Mouse (Mus musculus): ENCODE measurements around the gene Gm572. TPM values are rescaled to one million over a fixed set of nuclear protein-coding genes. Genes with fewer than 3 reads are reported as not detected.
A peak's percentile ranks its signal among the peaks of the same experiment; 100 is the strongest.

Gm572 gene
- total RNA-seq, 2 experiments from 2014 or later, result 5.6 to 6.8 TPM

DNA sequence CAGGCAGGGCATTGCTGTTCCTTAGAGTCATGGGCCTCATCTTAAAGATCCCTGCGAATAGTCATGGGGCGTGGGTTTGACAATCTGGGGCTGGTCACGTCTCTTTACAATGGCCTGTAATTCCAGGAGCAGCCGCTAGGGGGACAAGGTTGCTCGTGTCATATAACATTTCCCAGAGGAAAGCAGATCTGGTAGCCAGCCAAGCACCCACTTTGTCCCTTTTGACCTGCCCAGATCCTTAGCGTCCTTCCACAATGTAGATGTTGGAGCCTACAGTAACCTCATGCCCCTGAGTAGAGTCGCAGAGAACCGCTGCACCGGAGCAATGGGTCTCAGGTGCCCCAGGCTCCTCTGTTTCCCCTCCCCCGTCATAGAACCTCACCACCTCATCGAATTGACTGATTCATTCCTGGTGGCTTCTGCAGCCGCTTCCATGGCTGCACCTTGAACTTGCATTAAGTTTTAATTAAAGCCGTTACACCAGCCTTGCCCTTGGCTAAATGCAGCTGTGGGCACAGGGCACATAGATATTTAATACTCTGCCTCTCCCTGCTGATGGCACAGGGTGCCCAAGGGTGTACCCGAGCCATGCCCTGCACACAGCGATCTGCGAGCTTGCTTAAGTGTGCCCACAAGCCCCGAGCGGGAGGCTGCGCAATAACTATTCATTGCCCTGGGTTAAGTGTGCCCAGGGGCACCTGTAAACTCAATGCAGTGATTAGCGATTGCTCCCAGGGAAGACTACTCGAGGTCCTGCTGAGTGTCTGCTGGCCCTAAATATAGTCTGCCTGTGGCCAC is 19.2 kb downstream of the Gm572 start:
- peak; percentile 66 for DNase-seq
- intact Hi-C loops (cut with DNase I), result no loop called here

DNA sequence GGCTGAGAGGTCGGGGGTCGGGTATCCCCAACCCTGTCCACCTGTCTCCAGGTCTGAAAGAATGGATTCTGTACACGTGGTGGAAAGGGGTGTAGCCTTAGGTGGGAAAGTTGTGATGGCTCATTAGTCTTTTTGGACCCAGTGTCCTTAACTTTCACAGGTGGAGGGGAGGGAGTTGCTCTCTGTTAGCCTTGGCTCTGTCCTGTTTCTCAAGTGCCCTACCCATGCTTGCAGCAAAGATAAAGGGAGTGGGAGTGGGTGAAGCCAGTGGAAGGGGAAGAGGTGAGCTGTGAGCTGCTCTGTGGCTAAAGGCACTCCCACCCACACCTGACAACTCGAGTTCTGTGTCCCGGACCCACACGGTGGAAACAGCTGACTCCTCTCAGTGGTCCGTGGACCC is 20.2 kb downstream of the Gm572 start:
- intact Hi-C loops (cut with DNase I), result no loop called here
- DNase-seq, result no peak

DNA sequence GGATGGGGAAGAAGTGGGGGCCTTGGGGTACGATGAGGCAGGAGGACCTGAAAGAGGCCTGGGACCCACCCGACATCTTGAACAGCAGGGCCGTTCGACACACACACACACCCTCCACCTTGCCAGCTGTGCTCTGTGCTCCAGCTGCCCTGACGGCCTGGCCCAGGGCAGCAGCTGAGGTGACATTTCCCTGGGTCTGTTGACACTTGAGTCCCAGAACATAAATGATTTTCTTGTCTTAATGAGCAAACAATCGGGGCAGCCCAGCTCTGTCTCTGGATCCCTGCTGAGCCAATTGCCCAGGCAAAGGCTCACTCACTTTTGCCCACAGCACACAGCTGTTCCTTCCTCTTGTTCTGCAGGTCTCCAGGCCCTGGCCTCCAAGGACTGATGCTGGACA is 20.9 kb downstream of the Gm572 start:
- no peak for DNase-seq
- intact Hi-C loops (cut with DNase I), result no loop called here

DNA sequence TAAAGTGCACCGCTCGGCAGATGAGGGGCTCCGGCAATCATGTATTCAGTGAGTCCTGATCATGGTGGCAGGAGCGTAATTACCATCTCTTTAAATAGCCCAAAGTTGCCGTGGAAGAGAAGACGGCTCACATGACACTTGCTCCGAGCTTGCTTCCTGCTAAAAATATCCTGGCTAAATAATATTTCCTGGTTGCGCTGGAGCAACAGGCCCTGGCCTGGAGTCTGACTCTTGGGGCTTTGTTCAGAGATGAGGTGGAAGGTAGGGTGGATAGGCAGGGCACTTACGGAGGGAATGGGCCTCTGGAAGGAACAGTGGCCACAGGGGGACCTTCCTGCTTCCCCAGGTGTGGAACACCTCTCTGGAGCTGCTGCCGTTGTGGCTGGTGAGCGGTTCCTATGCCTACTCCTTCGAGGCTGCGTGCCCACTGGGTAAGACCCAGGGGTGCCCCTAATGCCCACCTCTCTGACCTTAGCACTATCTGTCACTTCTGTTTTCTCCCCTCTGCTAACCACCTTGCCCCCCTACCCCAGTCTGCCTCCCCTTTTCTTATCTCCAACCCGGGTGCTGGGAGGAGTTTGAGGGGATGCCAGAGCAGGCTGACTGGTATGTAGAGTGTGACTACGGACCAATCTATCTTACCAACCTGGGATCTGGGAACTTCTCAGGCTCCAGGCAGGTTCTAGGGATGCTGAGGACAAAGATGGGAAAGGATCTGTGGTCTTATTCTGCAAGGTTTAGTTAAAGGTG is 24.1 kb downstream of the Gm572 start:
- DNase-seq, result no peak
- intact Hi-C loops (cut with DNase I), result no loop called here

DNA sequence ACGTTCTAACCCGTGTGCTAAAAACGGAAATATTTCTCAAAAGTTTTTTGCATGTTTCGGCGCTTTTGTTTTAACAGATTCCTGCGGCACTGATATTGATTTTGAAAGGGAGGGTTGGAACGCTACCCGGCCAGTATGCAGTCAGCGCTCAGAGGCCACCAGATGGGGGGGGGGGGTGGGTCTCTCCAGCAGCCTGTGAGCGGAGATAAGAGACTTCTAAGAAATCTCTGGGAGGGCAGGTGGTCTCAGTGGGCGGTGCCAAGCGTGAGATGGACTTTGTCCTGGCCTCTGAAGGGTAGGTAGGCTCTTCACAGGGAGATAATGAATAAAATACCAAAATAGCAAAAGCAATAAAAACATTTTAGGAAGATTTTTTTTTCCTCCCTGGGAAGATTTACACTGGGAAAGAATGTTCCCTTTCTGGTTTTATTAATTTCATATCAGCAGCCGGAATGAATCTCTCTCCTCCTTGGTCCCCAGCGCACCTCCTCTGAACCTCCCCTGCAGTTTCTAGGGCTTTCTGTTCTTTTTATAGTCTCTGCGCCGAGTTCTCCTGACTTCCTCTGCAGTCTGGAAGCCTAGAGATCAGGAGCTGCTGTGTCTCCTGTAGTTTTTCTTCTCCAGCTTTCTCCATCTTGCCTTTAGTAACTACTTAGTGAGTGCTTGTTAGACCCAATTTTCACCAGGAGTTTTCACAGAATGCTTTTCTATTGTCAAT is 28.3 kb downstream of the Gm572 start:
- no peak for DNase-seq
- intact Hi-C loops (cut with DNase I), result no loop called here

DNA sequence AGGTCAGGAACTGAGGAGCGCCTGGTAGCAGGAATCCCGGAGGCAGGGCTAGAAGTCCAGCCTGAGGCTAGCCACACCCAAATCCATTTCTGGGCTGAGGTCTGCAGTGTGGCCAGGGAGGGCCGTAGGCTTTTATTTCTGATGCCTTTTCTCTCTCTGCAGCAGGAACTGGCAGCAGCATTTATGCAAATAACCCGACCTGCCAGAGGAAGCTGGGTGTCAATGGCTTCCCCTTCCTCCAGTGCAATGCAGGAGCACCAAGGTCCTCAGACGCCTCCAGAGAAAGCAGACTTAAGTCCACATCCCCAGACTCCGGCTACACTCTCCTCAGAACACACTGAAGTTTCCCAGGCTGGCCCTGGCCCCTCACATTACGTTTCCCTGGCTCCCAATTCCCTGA is 31.9 kb downstream of the Gm572 start:
- no peak for DNase-seq
- intact Hi-C loops (cut with DNase I), result no loop called here

DNA sequence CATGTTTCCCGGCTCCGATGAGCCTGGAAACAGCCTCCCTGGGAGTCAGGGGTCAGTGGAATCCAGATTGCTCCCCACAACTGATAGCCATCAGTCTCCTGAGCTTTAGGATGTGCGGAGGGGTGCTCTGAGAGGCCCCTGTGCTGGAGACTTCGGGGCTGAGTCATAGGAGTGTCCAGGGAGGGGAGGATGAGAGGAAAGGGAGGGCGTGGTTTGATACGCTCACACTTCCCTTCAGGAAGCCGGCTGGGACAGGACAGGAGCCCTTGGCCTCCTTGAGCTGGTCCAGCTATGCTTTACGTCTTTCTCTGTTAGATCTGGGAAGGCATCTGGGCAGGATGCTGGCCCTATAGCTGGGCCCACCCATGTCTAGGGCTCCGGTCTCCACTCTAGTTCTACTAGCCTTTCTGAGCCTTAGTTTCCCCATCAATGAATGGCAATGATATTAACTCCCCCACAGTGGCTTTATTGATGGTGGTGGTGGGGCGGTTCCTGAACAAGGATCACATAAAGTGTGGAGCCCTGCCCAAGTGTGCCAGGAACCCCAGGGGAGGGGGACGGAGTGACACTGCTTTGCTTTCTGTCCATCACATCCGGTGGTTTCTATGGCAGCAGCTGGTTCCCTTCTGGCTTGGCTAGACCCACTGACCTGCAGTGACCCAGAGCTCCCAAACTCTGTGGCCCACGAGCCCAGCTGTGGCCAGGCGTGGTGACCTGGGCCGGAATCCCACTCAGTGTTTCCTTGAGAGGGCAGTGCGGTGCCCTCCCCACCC is 33.3 kb downstream of the Gm572 start:
- DNase-seq, result no peak
- intact Hi-C loops (cut with DNase I), result no loop called here

DNA sequence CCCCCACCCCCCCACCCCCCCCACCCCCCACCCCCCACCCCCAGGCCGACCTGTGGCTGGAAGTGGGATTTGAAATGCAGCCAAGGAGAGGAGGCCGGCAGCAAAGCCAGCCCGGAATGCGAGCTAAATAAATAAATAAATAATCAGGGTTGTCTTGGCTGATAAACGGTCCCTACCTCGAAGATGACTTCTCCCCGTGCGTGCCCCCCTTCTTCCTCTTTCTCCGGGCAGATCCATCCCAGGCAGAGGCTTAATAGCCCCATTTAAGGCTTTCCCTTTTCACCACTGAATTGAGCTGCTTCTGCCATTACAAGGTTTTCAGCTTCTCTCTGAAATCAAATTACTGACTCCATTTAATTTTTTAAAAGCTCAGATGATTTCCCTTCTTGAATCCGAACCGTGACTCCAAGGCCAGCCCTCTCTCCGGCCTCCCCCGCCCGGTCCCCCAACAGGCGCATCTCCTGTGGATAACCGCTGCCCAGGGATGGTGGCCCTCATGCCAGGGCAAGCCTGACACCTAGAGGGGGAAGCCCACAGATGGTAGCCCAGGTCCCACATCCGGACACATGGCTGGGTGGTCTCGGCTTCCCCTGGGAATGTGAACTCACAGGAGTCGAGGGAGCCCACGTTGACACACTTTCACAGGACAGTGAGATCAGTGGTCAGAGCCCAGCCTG is 34.0 kb downstream of the Gm572 start:
- no peak for DNase-seq

DNA sequence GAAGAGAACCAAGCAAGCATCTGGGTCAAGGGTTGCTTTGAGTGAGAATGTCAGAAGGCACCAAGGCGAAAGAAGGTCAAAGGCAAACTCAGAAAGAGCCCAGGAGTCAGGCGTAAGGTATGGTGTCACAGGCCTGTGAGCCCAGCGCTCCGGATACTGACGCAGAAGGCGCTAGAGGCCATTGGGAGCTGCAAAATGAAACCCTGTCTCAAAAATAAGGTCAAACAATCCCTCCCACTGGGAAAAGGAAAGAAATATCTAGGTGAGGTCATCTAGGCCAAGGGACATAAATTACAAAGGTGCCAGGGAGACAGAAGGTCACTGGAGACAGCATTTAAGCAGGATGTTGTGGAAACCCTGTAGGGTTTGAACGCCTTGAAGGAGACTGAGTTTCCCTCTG is 35.0 kb downstream of the Gm572 start:
- intact Hi-C loops (cut with DNase I), result no loop called here
- DNase-seq, result no peak

More for the DNA sequence above, 34.0 kb downstream of the Gm572 start:
- intact Hi-C loops (cut with DNase I), result no loop called here

DNA sequence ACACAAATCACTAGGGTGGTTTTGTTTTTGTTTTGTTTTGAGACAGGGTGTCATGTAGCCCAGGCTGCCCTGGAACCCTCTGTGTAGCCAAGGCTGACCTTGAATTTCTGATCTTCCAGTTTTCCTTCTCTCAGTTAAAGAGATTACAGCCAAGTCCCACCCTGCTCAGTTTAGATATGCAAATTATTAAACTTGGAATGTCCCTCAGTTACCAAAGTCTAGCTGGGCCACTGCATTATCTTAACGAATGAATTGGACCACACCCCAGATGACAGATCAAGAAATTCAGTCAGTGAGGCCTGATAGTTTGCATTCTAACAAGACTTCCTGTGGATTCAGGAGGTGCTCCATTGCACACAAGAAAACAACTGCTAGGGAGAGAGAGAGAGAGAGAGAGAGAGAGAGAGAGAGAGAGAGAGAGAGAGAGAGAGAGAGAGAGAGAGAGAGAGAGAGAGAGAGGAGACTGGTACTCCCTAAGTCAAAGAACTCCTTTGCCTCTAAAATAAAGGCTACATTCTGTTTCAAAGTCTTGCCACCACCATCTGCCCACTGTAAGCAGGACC is 37.5 kb downstream of the Gm572 start:
- DNase-seq, result no peak
- intact Hi-C loops (cut with DNase I), result no loop called here

DNA sequence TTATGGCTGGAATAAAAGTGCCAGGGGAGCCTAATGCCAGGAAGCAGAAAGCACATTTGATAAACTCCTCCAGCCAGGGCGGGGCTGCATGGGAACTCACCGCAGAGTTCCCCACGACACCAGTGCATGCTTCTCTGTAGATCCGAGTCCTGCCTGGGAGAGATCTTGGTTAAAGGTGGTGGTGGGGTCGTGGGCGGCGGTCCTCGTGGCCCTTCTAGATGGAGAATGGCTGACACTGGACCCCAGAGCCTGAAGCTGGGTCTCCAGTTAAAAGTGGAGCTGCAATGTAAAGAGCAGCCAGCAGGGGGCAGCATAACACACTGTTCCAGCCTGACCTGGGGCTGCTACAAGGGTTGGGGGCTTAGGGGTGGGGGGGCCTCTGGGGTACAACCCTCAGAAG is 38.3 kb downstream of the Gm572 start:
- peak; percentile 40 to 55 for DNase-seq
- intact Hi-C loops (cut with DNase I), result no loop called here

DNA sequence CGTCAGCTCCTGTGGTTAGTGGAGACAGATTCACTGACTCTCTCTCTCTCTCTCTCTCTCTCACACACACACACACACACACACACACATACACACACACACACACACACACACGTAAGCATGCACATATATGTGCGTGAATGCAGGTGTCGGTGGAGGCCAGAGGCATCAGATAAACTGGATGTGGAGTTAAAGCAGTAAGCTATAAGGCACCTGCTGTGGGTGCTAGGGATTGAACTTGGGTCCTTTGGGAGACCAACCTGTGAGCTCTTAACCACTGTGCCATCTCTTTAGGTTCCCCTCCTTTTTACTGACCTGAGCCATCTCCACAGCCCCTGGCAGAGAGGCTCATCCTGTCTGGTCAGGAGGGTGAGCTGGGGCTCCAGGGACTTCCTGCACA is 39.8 kb downstream of the Gm572 start:
- DNase-seq, result no peak
- intact Hi-C loops (cut with DNase I), result no loop called here

DNA sequence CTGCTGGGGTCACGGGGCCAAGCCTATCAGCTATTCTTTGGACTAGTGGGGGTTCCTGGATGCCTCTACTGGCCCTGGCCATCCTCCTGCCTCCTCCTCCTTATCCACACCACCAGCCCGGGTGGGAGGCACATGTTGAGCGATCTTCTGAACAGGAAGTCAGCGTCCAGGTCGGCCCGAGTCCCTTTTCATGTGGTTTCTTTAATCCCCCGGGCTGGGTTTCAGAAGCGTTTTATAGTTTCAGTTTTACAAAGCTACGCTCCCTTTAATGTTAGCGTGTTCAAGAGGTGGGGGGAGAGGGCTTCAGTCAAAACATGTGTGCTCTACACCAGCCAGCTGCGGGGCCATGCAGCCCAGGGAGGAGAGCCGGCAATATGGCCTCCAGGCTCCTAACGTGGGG is 40.4 kb downstream of the Gm572 start:
- DNase-seq, result no peak
- intact Hi-C loops (cut with DNase I), result no loop called here

DNA sequence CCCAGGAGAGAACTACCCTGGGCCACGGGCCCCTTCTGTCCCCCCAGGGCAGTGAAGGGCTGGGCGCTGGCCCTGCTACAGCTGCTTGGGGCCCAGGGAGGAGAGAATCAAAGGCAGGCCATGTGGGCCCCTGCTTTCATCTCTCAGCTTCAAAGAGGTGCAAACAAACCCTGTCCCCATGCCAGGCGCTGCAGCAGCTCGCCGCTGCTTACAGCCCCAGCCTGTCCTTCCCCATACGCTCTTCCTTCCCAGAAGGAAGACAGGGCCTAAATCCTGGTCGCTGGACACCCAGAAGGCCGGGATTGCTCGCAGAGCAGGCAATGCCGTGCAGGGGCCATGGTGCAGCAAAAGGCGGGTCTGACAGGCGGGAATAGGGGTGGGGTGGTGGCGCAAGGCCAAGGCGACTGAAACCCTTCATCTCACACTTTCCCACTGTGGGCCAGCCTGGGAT is 43.4 kb downstream of the Gm572 start:
- DNase-seq, result no peak
- intact Hi-C loops (cut with DNase I), result no loop called here

DNA sequence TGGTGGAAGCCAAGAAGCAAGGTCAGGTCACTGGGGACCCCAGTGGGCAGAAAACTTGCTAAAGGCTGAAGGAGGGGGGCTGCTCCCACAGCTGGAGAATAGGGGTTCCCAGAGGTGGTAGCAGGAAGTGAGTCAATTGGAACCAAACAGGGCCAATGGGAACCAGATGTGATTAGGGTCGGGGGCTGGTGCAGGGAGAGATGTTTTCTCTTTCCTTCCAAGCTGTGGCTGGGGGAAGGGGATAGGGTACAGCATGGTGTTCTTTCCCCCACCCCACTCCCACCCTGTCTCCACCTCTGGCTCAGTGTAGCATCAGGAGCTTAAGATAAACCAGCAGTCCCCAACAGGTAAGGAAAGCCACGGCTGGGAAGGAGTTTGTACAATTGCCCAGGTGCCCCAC is 45.0 kb downstream of the Gm572 start:
- no peak for DNase-seq
- intact Hi-C loops (cut with DNase I), result no loop called here

DNA sequence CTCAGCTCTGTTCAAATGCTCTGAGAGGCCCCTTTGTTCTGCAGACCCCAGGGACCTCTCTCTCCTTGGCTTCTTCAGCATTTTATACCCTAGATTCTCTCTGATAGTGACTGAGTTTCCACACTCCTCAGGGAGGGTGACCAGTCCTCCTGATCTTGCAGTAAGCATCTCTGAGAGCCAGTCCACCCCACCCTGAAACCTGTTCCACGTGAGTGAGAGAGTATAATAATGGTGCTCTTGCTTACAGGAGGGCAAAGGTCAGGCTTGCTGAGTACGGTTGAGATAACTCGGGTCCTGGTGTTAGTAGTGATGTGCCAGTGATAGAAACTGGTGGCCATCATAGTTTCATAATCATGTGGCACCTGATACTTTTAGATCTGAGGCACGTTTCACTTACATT is 48.1 kb downstream of the Gm572 start:
- no peak for DNase-seq
- intact Hi-C loops (cut with DNase I), result no loop called here

DNA sequence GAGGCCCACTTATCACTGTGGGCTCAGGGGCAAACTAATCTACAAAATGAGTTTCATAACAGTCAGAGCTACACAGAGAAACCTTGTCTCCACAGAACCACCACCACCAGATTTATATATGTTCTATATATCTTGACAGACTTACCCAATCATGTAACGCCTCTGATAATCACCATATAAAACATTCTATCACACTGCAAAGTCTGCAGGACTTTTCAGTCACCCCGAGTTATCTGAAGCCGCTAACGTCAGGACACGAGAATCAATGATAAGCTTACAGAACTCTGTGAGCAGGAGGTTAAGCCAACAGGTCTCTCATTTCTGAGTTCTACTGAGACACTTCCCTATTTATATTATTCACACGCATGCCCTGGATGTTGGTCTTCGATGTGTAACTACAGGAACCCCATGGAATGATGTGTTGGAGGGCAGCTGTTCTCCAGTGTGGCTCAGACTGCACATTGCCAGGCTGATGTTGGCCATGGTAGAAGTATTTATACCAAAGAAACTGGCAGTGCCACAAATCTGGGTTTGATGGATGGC is 50.4 kb downstream of the Gm572 start:
- intact Hi-C loops (cut with DNase I), result no loop called here
- no peak for DNase-seq

DNA sequence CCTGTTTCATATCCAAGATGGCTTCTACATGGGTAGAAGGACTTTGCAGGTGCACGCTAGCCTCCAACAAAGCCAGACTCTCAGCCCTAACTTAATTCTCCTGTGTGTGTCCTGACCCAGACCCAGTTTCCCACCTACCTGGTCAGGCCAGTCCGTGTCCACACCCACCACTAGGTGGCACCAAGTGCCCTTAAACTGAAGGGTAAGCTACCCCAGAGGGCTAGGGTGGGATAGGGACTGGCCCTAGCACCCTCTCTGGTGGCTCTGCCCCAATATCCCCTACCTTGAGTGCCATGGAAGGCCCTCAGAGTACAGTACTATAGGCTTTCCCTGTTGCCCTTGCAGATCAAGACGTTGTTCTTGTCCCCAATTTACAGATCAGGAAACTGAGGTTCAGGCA is 61.6 kb downstream of the Gm572 start:
- intact Hi-C loops (cut with DNase I), result loop anchor here (5.0 kb wide), 2 partner anchors 373 to 428 kb away; no protein-coding TSS in a partner anchor
- DNase-seq, result no peak

DNA sequence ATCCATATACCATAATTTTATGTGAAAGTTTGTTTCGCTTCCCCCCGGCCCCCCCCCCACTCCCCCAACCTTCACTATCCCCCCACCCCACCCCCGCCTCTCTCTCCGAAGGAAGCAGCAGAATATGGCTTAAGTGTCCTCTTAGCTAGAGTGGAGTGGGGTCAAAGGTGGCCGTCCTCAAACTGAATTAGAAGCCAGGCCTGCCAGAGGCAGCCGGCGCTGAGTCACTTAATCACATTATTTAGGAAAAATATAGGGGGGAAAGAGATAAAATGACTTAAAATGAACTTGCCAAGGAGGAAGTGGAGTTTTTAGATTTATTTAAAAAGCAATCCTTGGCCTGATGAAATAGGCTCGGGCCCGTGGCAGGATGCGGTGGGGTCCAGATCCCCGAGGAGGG is 65.7 kb downstream of the Gm572 start:
- intact Hi-C loops (cut with DNase I), result no loop called here
- no peak for DNase-seq
